Mouse (Mus musculus): ENCODE results near the gene Limd2.

GRCm38 (mm10) chr11:106155761-106156160 lies 4.9 kb downstream of the Limd2 start:
- TF ChIP-seq POLR2A (IDR thresholded peaks at IDR 0.05; ENCODE audit: low read depth, low read length) (no peak), CTCF (IDR thresholded peaks at IDR 0.05; ENCODE audit: extremely low read depth, insufficient read depth, insufficient read length, insufficient replicate concordance) (no peak)
